Mouse (Mus musculus) bone marrow macrophage, adult 2 months (primary cell): ENCODE results near the gene Xkrx.

Experiments
- CTCF ChIP-seq: IDR thresholded peaks from 2 replicates; pipeline ENCODE4 v1.5.1; 2012; ENCODE audit warnings: low read depth, mild to moderate bottlenecking, low read length, moderate library complexity
- POLR2A ChIP-seq: IDR thresholded peaks from 2 replicates; pipeline ENCODE4 v1.6.1; 2012; ENCODE audit warnings: mild to moderate bottlenecking, low read depth, low read length, borderline replicate concordance

GRCm38 (mm10) chrX:134128549-134128948 lies 33.3 kb downstream of the Xkrx start:
- TF ChIP-seq CTCF (no peak), POLR2A (no peak)
